Mouse (Mus musculus) thymus, postnatal 10 days (tissue): ENCODE data around the gene Luzp4.
"Not testable (repeated sequence)": the region's sequence is repeated elsewhere in the genome, so short reads cannot be mapped to it uniquely, and the experiment has no call there.

Source experiments
- DNase-seq, 2 experiments: peaks; one replicate each; pipeline ENCODE4 v3.0.0; 2021; ENCODE audit warnings: low spot score in 2 of 2

Luzp4 gene

DNA sequence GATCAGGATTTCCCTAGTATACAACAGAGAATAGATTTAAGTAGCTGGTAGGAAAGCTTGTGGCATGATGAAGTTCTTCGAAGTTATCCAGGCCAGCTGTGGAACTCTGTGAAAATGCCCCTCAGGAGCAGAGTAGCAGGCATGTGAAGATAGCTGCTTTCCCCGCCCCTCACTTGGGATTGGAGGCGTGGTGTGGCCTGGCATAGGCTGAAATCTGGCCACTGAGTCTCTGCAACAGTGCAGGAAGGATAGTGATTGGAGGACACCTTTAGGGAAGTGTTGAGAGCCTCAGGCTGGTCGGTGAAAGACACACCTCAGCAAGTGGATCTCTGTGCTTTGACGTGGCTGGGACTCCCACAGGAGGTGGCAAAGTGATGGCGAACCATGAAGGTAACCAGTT is at the start of gene Luzp4:
Luzp4 (plus strand) TSS at position 301 of the 400 bp plus-strand sequence.
- not testable (repeated sequence) for DNase-seq

DNA sequence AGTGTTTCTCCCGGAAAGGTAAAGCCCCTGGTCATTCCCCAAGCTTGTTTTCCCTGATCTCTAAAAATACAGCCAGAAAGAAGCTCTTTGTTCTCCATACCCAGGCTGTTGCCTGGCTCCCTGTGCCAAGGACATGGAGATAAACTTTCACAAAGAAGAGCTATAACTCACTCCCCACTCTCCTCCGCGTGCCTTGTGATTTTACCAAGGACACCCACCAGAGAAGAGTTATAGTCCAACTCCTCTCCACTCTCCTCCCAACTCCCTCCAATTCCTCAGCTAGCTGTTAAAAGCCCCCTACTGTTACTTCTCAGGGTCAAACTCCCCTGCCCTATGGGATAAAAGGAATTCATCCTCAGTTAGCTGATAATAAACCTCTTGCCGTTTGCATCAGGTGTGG is 15.6 kb upstream of the Luzp4 start:
- DNase-seq: not testable (repeated sequence)
